ENCODE assay signal across 10 mouse cellular contexts in genomic region chr11:60182741-60183140, GRCm38 (mm10). TPM values are rescaled to one million over a fixed set of nuclear protein-coding genes. Genes with fewer than 3 reads are reported as not detected.
A peak's percentile ranks its signal among the peaks of the same experiment; 100 is the strongest.
DNase-seq lines count a peak whose midpoint lies in the region; ATAC-seq and TF ChIP-seq lines count a peak whose summit lies in the region.
"Had no signal": no experiment of that assay in that cellular context is flagged by ENCODE, and none has a peak within 500 bp of the region (broad histone marks: within the 10 kb centered on the region; RNA-seq: fewer than 3 reads in every experiment).

No protein-coding gene starts in this region.

- ATAC-seq in heart, embryonic 12.5 days (ENCODE audit: insufficient number of reproducible peaks, low FRiP score): no peak
- no peak for ATAC-seq in midbrain, embryonic 12.5 days (ENCODE audit: low FRiP score, low read depth)
- ATAC-seq in megakaryocyte-erythroid progenitor cell, adult 5-6 weeks (replicated peaks; ENCODE audit: low FRiP score, low TSS enrichment, poor library complexity, severe bottlenecking): no peak

- H3K27ac ChIP-seq in heart, embryonic 12.5 days (ENCODE audit: poor library complexity, severe bottlenecking): peak overlapping the region; percentile 42
- peak overlapping the region; percentile 36; the same call in 1 of the 2 replicates for H3K27ac ChIP-seq in hindbrain, embryonic 10.5 days
- peak overlapping the region; percentile 80 for H3K27ac ChIP-seq in midbrain, embryonic 12.5 days (replicated peaks)
- H3K27ac ChIP-seq: liver, embryonic 14.5 days had no signal

- no peak overlapping the region for H3K4me3 ChIP-seq in heart, embryonic 12.5 days
- H3K4me3 ChIP-seq in hindbrain, embryonic 10.5 days: no peak overlapping the region
- H3K4me3 ChIP-seq in midbrain, embryonic 12.5 days: no peak overlapping the region

- H3K9me3 ChIP-seq in heart, embryonic 12.5 days (replicated peaks): no peaks in the 10 kb centered on the region
- H3K9me3 ChIP-seq in hindbrain, embryonic 10.5 days: no peaks in the 10 kb centered on the region
- H3K9me3 ChIP-seq in midbrain, embryonic 12.5 days: no peaks in the 10 kb centered on the region

- no peaks in the 10 kb centered on the region for H3K27me3 ChIP-seq in heart, embryonic 12.5 days (replicated peaks)
- H3K27me3 ChIP-seq in hindbrain, embryonic 10.5 days (ENCODE audit: insufficient read depth, poor library complexity, severe bottlenecking): no peaks in the 10 kb centered on the region
- no peaks in the 10 kb centered on the region for H3K27me3 ChIP-seq in midbrain, embryonic 12.5 days

- H3K4me2 ChIP-seq in heart, embryonic 12.5 days: no peak overlapping the region
- no peak overlapping the region; the same call in 1 of the 2 replicates for H3K4me2 ChIP-seq in midbrain, embryonic 12.5 days (replicated peaks)

- H3K36me3 ChIP-seq in heart, embryonic 12.5 days: peaks cover 28% of the 10 kb centered on the region
- H3K36me3 ChIP-seq in hindbrain, embryonic 10.5 days: peaks cover 49% of the 10 kb centered on the region
- H3K36me3 ChIP-seq in midbrain, embryonic 12.5 days: peaks cover 27% of the 10 kb centered on the region

- DNase-seq in heart, adult 18-20 months: no peak
- DNase-seq in brain, embryonic 14.5 days (ENCODE audit: low read depth): peak; percentile 63
- no peak for DNase-seq in hindbrain, embryonic 10.5 days (ENCODE audit: low spot score)
- DNase-seq in ovary, postnatal 10 days (ENCODE audit: low spot score): no peak
- no peak for DNase-seq in adrenal gland, postnatal 14 days
- DNase-seq: cerebellum, postnatal 36 days had no signal

- H3K4me1 ChIP-seq in heart, embryonic 12.5 days (replicated peaks): peaks cover 86% of the 10 kb centered on the region
- peaks cover 88% of the 10 kb centered on the region for H3K4me1 ChIP-seq in hindbrain, embryonic 10.5 days (replicated peaks)
- H3K4me1 ChIP-seq in midbrain, embryonic 12.5 days: peaks cover 72% of the 10 kb centered on the region

- WGBS in heart, embryonic 12.5 days: 65% methylated on average over 2 of the region's 2 CpGs
- 83% methylated on average over 2 of the region's 2 CpGs for WGBS in hindbrain, embryonic 10.5 days
- WGBS in midbrain, embryonic 12.5 days: 50% methylated on average over 2 of the region's 2 CpGs

- H3K9ac ChIP-seq in heart, embryonic 12.5 days: peak overlapping the region; percentile 38; the same call in 1 of the 2 replicates
- H3K9ac ChIP-seq in midbrain, embryonic 12.5 days (replicated peaks): peak overlapping the region; percentile 31; the same call in 1 of the 2 replicates
- H3K9ac ChIP-seq: liver, embryonic 14.5 days had no signal

- TF ChIP-seq POLR2A in brain, embryonic 14.5 days (IDR thresholded peaks at IDR 0.05; ENCODE audit: borderline replicate concordance, extremely low read depth, insufficient read depth, insufficient read length, poor library complexity, severe bottlenecking): no peak

- no peak for TF ChIP-seq CTCF in brain, embryonic 14.5 days (IDR thresholded peaks at IDR 0.05; ENCODE audit: borderline replicate concordance, extremely low read depth, insufficient read depth, insufficient read length)

RNA-seq across cellular contexts. Expression of gene Srebf1, which starts 39.6 kb away (rescaled TPM):
- 39.7 and 41.1 TPM in 2 replicates for polyA plus RNA-seq in heart, embryonic 12.5 days (2016; fragmentation: Nextera tagmentation; extraction: Ambion mirVana)
- 10 to 100 TPM; 25.7 to 36.6 TPM for total RNA-seq in heart, adult 18-20 months (2021)
- 71.9 and 78.9 TPM in 2 replicates for polyA plus RNA-seq in brain, embryonic 14.5 days (2012; rRNA removed)
- 45.0 and 55.8 TPM in 2 replicates for polyA plus RNA-seq in hindbrain, embryonic 10.5 days (2016; fragmentation: Nextera tagmentation; extraction: Ambion mirVana)
- 46.8 and 56.8 TPM in 2 replicates for polyA plus RNA-seq in midbrain, embryonic 12.5 days (2016; fragmentation: Nextera tagmentation; extraction: Ambion mirVana)
- total RNA-seq in adrenal gland, postnatal 14 days (2021): 102 and 130 TPM in 2 replicates
- total RNA-seq in megakaryocyte-erythroid progenitor cell, adult 5-6 weeks (2014; fragmentation: Nextera tagmentation): 73.1 and 92.3 TPM in 2 replicates
- 32.3 and 80.9 TPM in 2 replicates for total RNA-seq in megakaryocyte-erythroid progenitor cell, adult 5-6 weeks (2017)
